Mouse (Mus musculus): Measurements from ENCODE around the gene Uqcc2.
A peak's percentile ranks its signal among the peaks of the same experiment; 100 is the strongest.

- TF ChIP-seq POLR2A (IDR thresholded peaks at IDR 0.05; ENCODE audit: low read depth, low read length) (no peak), CTCF (IDR thresholded peaks at IDR 0.05; ENCODE audit: extremely low read depth, insufficient read depth, insufficient read length, insufficient replicate concordance) (peak; percentile 64; the same call in 1 of the 2 replicates)
Measured at GRCm38 (mm10) chr17:27151411-27151810, 17.7 kb upstream of the Uqcc2 start.
